Mouse (Mus musculus): ENCODE data around the gene Cit. TPM values are rescaled to one million over a fixed set of nuclear protein-coding genes. Genes with fewer than 3 reads are reported as not detected.

The Cit gene
- polyA plus RNA-seq, 1 experiment from 2014 or later, result 46.7 TPM

DNA sequence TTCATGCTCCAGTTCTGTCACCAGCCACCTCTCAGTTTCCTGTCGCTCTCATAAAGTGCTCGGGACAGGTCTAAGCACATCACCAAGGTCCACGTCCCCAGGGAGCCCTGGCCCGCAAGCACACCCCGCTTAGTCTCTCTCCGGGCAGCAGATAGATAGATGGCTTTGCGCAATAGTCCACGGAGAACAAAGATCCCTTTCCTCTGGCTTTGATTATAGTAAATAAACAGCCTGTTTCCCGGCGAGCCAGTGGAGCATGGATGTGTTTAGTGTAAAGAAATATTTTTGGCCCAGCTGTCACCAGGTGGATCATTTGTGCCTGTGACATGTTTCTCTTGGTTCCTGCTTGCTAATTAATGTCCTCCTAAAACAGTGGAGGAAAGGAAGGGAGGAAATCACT is 132.2 kb downstream of the Cit start:
- Histone ChIP-seq H3K9ac (no peak overlapping the region), H3K4me1 (ENCODE audit: insufficient read depth) (no peaks in the 10 kb centered on the region), H3K27me3 (ENCODE audit: insufficient read depth, low read length) (no peaks in the 10 kb centered on the region), H3K27ac (ENCODE audit: low read depth) (peak overlapping the region; percentile 59), H3K9me3 (ENCODE audit: low read depth, low read length) (no peaks in the 10 kb centered on the region), H3K4me3 (ENCODE audit: low read depth, low read length) (no peak overlapping the region), H3K36me3 (ENCODE audit: insufficient read depth) (peaks cover 33% of the 10 kb centered on the region), H3K4me2 (peak overlapping the region; percentile 23; the same call in 1 of the 2 replicates)
- DNase-seq (peak; percentile 64), ATAC-seq (ENCODE audit: insufficient read depth) (peak; percentile 47; the same call in 1 of the 2 replicates)
- WGBS, result 32% methylated on average over 10 of the region's 10 CpGs
- no peak for TF ChIP-seq CTCF (IDR thresholded peaks at IDR 0.05; ENCODE audit: low read depth)

DNA sequence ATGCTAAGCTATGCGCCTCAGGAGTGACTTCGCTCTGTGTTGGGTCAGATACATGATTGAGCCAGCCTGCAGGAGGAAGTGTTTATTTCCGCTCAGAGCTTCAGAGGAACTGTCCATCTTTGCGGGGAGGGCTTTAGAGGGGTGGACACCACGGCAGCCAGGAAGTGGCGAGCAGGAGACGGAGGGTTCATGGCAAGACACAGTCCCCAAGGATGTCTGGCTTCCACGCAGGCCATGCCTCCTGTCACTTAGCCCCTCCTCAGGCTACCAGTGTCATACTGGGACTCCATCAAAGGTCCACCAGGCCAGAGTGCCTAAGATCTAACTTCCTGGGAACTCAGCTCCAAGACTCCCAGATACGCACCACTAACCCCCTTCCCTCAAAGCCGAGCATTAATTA is 132.7 kb downstream of the Cit start:
- Histone ChIP-seq H3K4me1 (ENCODE audit: insufficient read depth) (no peaks in the 10 kb centered on the region), H3K4me3 (ENCODE audit: low read depth, low read length) (no peak overlapping the region), H3K27ac (ENCODE audit: low read depth) (peak overlapping the region; percentile 59), H3K9me3 (ENCODE audit: low read depth, low read length) (no peaks in the 10 kb centered on the region), H3K9ac (no peak overlapping the region), H3K36me3 (ENCODE audit: insufficient read depth) (peaks cover 37% of the 10 kb centered on the region), H3K4me2 (peak overlapping the region; percentile 23; the same call in 1 of the 2 replicates), H3K27me3 (ENCODE audit: insufficient read depth, low read length) (no peaks in the 10 kb centered on the region)
- ATAC-seq (ENCODE audit: insufficient read depth) (peak; percentile 73; the same call in 1 of the 2 replicates), DNase-seq (peak; percentile 64)
- 45% methylated on average over 10 of the region's 10 CpGs for WGBS
- TF ChIP-seq CTCF (IDR thresholded peaks at IDR 0.05; ENCODE audit: low read depth), result no peak

DNA sequence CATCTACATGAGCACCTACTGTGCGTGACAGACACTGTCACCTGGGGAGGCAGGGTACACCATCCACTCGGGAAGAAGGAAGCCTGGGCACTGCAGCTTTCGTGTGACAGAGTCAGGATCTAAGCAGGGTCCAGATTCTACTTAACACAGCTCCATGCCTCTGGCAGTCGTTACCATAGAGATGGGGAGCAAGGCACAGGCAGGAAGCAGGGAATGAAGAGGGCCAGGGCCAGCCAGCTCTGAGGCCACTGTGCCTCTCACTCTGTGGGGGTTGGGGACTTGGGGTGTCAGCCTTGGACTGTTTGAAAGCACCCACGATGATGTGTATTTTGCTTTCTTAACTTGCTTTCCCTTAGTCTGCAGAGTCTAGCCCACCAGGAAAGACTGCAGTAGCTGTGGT is 133.2 kb downstream of the Cit start:
- no peak; the same call in 1 of the 2 replicates for ATAC-seq (ENCODE audit: insufficient read depth)
- no peaks in the 10 kb centered on the region for H3K9me3 ChIP-seq (ENCODE audit: low read depth, low read length)
- H3K36me3 ChIP-seq (ENCODE audit: insufficient read depth), result peaks cover 42% of the 10 kb centered on the region
- no peaks in the 10 kb centered on the region for H3K4me1 ChIP-seq (ENCODE audit: insufficient read depth)
- 61% methylated on average over 5 of the region's 5 CpGs for WGBS
- no peaks in the 10 kb centered on the region for H3K27me3 ChIP-seq (ENCODE audit: insufficient read depth, low read length)
- H3K4me2 ChIP-seq, result no peak overlapping the region
- DNase-seq, result no peak
- no peak overlapping the region for H3K4me3 ChIP-seq (ENCODE audit: low read depth, low read length)
- peak overlapping the region; percentile 59 for H3K27ac ChIP-seq (ENCODE audit: low read depth)
- no peak for TF ChIP-seq CTCF (IDR thresholded peaks at IDR 0.05; ENCODE audit: low read depth)
- H3K9ac ChIP-seq, result no peak overlapping the region

DNA sequence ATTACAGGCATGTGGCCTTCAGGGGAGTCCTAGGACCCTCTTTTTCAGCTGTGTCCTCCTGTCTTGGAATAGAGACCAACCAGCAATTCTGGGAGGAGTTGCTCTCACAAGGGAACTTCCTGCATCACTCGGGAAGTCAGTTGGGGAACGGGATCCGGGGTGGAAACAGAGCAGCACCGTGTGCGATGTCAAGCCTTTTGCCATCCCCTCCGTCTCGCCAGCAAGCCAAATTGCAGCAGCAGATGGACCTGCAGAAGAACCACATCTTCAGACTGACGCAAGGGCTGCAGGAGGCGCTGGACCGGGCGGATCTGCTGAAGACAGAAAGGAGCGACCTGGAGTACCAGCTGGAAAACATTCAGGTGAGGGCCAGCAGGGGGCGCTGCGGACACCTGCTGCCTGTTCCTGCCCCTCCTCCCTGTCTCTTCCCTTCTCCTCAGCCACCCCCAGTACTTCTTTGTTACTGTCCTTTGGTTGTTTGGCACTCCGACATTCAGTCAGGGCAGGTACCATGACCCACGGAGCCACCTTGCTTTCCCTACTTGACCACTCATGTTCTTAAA is 134.1 kb downstream of the Cit start:
- ATAC-seq (ENCODE audit: insufficient read depth), result no peak
- H3K27ac ChIP-seq (ENCODE audit: low read depth), result no peak overlapping the region; the same call in 1 of the 2 replicates
- H3K4me1 ChIP-seq (ENCODE audit: insufficient read depth), result no peaks in the 10 kb centered on the region
- DNase-seq, result no peak
- H3K36me3 ChIP-seq (ENCODE audit: insufficient read depth), result peaks cover 37% of the 10 kb centered on the region
- WGBS, result 60% methylated on average over 16 of the region's 16 CpGs
- H3K9ac ChIP-seq, result no peak overlapping the region
- no peak overlapping the region for H3K4me2 ChIP-seq
- peak; percentile 67 for TF ChIP-seq CTCF (IDR thresholded peaks at IDR 0.05; ENCODE audit: low read depth)
- no peaks in the 10 kb centered on the region for H3K27me3 ChIP-seq (ENCODE audit: insufficient read depth, low read length)
- no peak overlapping the region for H3K4me3 ChIP-seq (ENCODE audit: low read depth, low read length)
- H3K9me3 ChIP-seq (ENCODE audit: low read depth, low read length), result no peaks in the 10 kb centered on the region

DNA sequence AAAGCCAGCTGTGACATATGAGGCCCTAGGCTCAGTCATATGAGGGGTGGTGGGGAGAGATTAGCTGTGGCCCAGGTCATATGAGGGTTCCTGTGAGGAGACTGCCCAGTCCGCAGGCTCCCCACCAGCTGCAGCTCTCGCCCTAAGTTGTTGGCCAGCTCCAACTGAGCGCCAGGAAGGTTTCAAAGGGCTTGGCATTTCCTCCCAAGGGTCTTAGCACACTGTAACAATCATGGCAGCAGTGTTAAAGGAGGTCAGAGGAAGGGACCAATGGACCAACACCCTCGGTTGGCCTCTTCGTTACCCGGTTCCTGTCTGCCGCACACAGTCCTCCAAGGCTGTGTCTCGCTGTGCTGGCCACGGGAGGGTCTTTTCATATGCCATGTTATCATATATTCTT is 135.5 kb downstream of the Cit start:
- ATAC-seq (ENCODE audit: insufficient read depth), result no peak
- peak; percentile 23 for DNase-seq
- peaks cover 41% of the 10 kb centered on the region for H3K36me3 ChIP-seq (ENCODE audit: insufficient read depth)

DNA sequence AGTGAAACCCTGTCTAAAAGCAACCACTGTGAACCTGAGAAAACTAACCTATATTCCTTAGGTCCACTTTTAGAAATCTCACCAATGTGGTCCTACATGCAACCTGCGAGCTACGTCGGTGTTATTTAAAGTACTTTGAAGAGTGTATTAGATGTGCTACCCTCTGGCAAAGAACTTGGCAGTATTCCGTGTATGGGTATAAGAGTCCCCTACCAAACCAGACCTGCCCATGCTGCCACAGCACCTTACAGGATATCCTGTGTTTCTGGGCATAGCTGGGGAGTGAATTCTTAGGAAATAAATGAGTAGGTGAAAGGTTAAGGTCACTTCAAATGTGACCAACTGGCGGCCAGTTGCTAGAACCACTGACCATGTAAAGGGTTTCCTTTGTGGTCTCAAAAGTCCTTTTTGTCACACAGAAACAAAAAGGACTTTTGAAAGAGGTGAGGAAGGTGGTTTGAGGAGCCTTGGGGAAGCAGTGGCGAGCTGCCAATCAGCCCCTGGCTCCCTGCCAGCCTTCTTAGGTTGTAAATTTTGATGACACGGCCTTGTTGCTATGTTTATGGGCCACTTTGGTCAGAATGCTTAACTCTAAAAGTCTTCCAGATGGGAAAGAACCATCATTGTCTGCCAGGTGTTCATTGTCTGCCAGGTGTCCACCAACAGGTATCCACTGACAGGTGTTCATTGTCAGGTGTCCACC is 137.7 kb downstream of the Cit start:
- H3K27me3 ChIP-seq (ENCODE audit: insufficient read depth, low read length), result no peaks in the 10 kb centered on the region
- 64% methylated on average over 7 of the region's 7 CpGs for WGBS
- ATAC-seq (ENCODE audit: insufficient read depth) (no peak), DNase-seq (peak; percentile 64)
- H3K4me2 ChIP-seq, result no peak overlapping the region
- H3K27ac ChIP-seq (ENCODE audit: low read depth), result peak overlapping the region; percentile 1; the same call in 1 of the 2 replicates
- no peaks in the 10 kb centered on the region for H3K4me1 ChIP-seq (ENCODE audit: insufficient read depth)
- TF ChIP-seq CTCF (IDR thresholded peaks at IDR 0.05; ENCODE audit: low read depth), result no peak
- H3K9ac ChIP-seq, result no peak overlapping the region
- H3K9me3 ChIP-seq (ENCODE audit: low read depth, low read length), result no peaks in the 10 kb centered on the region
- no peak overlapping the region for H3K4me3 ChIP-seq (ENCODE audit: low read depth, low read length)
- peaks cover 51% of the 10 kb centered on the region for H3K36me3 ChIP-seq (ENCODE audit: insufficient read depth)

More for the DNA sequence above, 135.5 kb downstream of the Cit start:
- H3K9me3 ChIP-seq (ENCODE audit: low read depth, low read length), result no peaks in the 10 kb centered on the region
- no peak overlapping the region for H3K4me3 ChIP-seq (ENCODE audit: low read depth, low read length)
- no peak for TF ChIP-seq CTCF (IDR thresholded peaks at IDR 0.05; ENCODE audit: low read depth)
- 0 out of 2 replicates have a peak overlapping the region, but pooled peaks have one; percentile 4 for H3K27ac ChIP-seq (ENCODE audit: low read depth)
- no peaks in the 10 kb centered on the region for H3K27me3 ChIP-seq (ENCODE audit: insufficient read depth, low read length)
- no peak overlapping the region for H3K4me2 ChIP-seq
- no peak overlapping the region for H3K9ac ChIP-seq
- 71% methylated on average over 9 of the region's 9 CpGs for WGBS
- no peaks in the 10 kb centered on the region for H3K4me1 ChIP-seq (ENCODE audit: insufficient read depth)

DNA sequence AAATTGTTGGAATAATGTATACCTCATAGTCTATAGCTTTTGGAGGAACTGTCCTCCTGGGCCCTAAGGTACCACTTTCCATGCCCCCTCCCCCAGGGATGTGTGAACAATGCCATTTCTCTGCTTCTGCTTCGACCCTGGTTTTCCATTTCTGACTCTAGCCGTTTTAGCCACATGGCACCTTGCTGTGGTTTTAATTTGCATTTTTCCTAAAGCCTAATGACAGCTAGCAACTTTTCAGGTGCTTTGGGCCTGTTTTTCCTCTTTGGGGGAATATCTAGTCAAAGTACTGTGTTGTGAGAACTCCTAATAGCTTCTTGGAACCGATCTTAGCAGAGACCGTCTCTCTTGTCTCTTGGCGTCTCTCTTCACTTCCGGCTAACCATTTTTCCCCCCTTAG is 139.3 kb downstream of the Cit start:
- WGBS, result 92% methylated on average over 6 of the region's 6 CpGs
- no peak for ATAC-seq (ENCODE audit: insufficient read depth)
- peaks cover 62% of the 10 kb centered on the region for H3K36me3 ChIP-seq (ENCODE audit: insufficient read depth)

More for the DNA sequence above, 139.3 kb downstream of the Cit start:
- no peak for TF ChIP-seq CTCF (IDR thresholded peaks at IDR 0.05; ENCODE audit: low read depth)
- no peak for DNase-seq
- no peak overlapping the region for H3K4me2 ChIP-seq
- no peak overlapping the region for H3K27ac ChIP-seq (ENCODE audit: low read depth)
- H3K4me1 ChIP-seq (ENCODE audit: insufficient read depth), result no peaks in the 10 kb centered on the region
- H3K9me3 ChIP-seq (ENCODE audit: low read depth, low read length), result no peaks in the 10 kb centered on the region
- no peaks in the 10 kb centered on the region for H3K27me3 ChIP-seq (ENCODE audit: insufficient read depth, low read length)
- no peak overlapping the region for H3K4me3 ChIP-seq (ENCODE audit: low read depth, low read length)
- H3K9ac ChIP-seq, result no peak overlapping the region

Data from lung, embryonic 14.5 days (tissue).